Mouse (Mus musculus) midbrain, embryonic 13.5 days (tissue): ENCODE measurements at regions not wholly inside any gene's neighbourhood (a gene's known extent, or its start where the extent isn't known, plus 50 kb on each side); places are given as distances from the start of the nearest gene placed in this dataset.
A peak's percentile ranks its signal among the peaks of the same experiment; 100 is the strongest.

Experiments
- ATAC-seq: fragments of 200-750 bp; cut with Nextera tagmentation; 2 replicates; pipeline ENCODE4 v1.8.0; 2017; ENCODE audit warnings: mild to moderate bottlenecking, moderate TSS enrichment, moderate library complexity
- H3K27ac ChIP-seq: fragments of 300-500 bp; sonication (generic); 2 replicates; pipeline ENCODE4 v1.5.1; 2015; ENCODE audit warnings: inconsistent platforms, mild to moderate bottlenecking, moderate library complexity
- H3K27me3 ChIP-seq: fragments of 300-500 bp; sonication (generic); 2 replicates; pipeline ENCODE4 v1.6.1; 2015; ENCODE audit warnings: mild to moderate bottlenecking, inconsistent platforms
- H3K36me3 ChIP-seq: fragments of 300-500 bp; sonication (generic); 2 replicates; pipeline ENCODE4 v1.6.1; 2015; ENCODE audit warnings: mild to moderate bottlenecking, inconsistent platforms
- H3K4me1 ChIP-seq: fragments of 300-500 bp; sonication (generic); replicated peaks from 2 replicates; pipeline ENCODE4 v1.6.1; 2015; ENCODE audit warnings: inconsistent platforms
- H3K4me2 ChIP-seq: fragments of 300-500 bp; sonication (generic); replicated peaks from 2 replicates; pipeline ENCODE4 v1.6.1; 2015; ENCODE audit warnings: moderate library complexity, mild to moderate bottlenecking, inconsistent platforms
- H3K4me3 ChIP-seq: fragments of 300-500 bp; sonication (generic); replicated peaks from 2 replicates; pipeline ENCODE4 v1.5.1; 2015; ENCODE audit warnings: mild to moderate bottlenecking, inconsistent platforms
- H3K9ac ChIP-seq: fragments of 300-500 bp; sonication (generic); replicated peaks from 2 replicates; pipeline ENCODE4 v1.6.1; 2015; ENCODE audit warnings: mild to moderate bottlenecking, inconsistent platforms
- H3K9me3 ChIP-seq: fragments of 300-500 bp; sonication (generic); 2 replicates; pipeline ENCODE4 v1.6.1; 2016; ENCODE audit warnings: mild to moderate bottlenecking, inconsistent platforms
- WGBS: fragments of 180-500 bp; shearing (Covaris S2); methylation state at CpG from one replicate; pipeline ENCODE4 v1.1.7; 2015; 5-methylcytosine and 5-hydroxymethylcytosine counted together

DNA sequence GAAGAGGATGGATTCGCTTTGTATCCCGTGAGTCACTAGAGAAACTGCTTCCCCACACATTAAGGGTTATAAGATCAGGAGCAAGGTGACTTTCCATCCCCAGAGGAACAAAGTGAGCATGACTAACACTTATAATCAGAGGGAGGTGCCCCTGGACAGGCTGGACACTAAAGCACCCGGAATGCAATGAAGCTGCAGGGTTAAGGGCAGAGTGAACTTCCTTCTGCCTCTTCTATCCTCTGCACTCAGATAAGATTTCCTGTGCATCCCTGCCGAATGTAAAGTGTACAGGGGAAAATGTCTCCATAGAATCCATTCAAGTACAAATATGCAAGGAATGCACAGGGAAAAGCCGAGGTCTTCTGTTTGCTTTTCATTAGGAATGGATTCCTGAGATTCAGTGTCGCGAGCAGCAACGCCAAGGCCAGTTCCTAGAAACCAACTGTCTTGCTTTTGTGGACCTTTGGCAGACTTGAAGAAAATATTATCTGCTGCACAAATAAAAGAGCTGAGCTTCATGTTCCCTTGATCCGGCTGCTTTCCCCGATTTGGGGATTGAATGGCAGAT lies 58.5 kb upstream of the Fbxl7 start:
- no peak for ATAC-seq
- Histone ChIP-seq H3K4me3 (no peak overlapping the region), H3K4me1 (peaks cover 9% of the 10 kb centered on the region), H3K27ac (no peak overlapping the region), H3K27me3 (no peaks in the 10 kb centered on the region), H3K9me3 (no peaks in the 10 kb centered on the region), H3K36me3 (no peaks in the 10 kb centered on the region), H3K4me2 (peak overlapping the region; percentile 7; the same call in 1 of the 2 replicates), H3K9ac (no peak overlapping the region)
- 11% methylated on average over 10 of the region's 10 CpGs for WGBS

DNA sequence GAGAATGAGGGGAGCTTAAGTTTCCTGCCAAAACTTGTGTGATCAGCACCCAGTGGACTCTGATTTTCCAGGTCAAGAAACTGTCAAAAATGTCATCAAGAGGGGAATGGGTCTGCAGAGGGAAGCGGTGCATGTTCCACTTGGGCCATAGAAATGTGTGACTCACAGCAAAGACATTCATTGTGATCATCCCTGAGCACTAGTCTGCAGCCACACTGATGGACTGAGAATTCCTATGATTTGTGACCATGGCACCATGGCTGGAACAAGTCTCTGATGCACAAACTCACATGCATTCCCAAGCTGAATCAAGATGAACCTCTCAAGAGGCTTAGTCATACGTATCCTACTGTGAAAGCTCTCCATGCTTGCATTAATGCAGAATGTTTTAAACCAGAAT lies 63.6 kb upstream of the Fbxl7 start:
- H3K27ac ChIP-seq, result no peak overlapping the region
- peaks cover 2% of the 10 kb centered on the region for H3K4me1 ChIP-seq
- no peak for ATAC-seq
- H3K4me3 ChIP-seq, result no peak overlapping the region
- no peaks in the 10 kb centered on the region for H3K36me3 ChIP-seq
- H3K9ac ChIP-seq, result no peak overlapping the region
- no peak overlapping the region for H3K4me2 ChIP-seq
- WGBS, result 82% methylated on average over 2 of the region's 2 CpGs
- H3K27me3 ChIP-seq, result no peaks in the 10 kb centered on the region
- H3K9me3 ChIP-seq, result no peaks in the 10 kb centered on the region

DNA sequence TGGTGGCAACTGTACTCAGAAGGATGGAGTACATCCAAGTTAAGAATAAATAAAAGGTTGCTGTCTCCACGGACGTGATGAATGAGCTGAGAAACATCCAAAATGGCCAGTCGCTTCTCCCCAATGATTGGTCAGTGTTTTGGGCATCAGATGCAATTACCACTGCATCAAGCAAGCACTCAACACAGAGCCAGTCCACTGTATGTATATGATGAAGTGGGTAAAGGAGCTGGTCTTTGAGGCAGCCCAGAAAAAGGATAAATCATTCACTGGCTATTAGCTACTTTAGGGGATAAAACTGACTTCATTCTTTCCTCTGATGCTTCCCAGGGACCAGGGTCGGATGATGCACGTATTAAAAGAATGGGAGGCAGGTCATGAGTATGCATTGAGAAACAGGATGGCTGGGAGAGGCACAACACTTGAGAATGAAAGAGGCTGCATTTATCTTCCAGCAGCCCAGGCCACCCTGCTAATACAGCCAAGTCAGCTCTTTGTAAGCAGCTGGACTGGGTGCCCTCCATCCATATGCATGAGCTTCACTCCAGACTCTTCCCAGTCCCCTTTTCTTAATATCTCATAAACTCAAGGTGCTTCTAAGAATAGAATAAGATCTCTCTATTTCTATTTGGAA lies 73.1 kb upstream of the Fbxl7 start:
- ATAC-seq, result peak; percentile 80
- no peak overlapping the region; the same call in 1 of the 2 replicates for H3K27ac ChIP-seq

GRCm38 (mm10) chr15:26970770-26971169 lies 75.4 kb upstream of the Fbxl7 start:
- H3K4me1 ChIP-seq, result peaks cover 7% of the 10 kb centered on the region
- no peak for ATAC-seq
- no peak overlapping the region for H3K4me3 ChIP-seq
- no peak overlapping the region for H3K27ac ChIP-seq
- no peak overlapping the region for H3K9ac ChIP-seq
- H3K4me2 ChIP-seq, result no peak overlapping the region
- H3K9me3 ChIP-seq, result no peaks in the 10 kb centered on the region
- no peaks in the 10 kb centered on the region for H3K36me3 ChIP-seq
- 94% methylated on average over 1 of the region's 1 CpGs for WGBS
- no peaks in the 10 kb centered on the region for H3K27me3 ChIP-seq

More for the DNA sequence above, 73.1 kb upstream of the Fbxl7 start:
- H3K9ac ChIP-seq, result no peak overlapping the region
- no peaks in the 10 kb centered on the region for H3K36me3 ChIP-seq
- no peaks in the 10 kb centered on the region for H3K27me3 ChIP-seq
- WGBS, result 36% methylated on average over 5 of the region's 5 CpGs
- H3K9me3 ChIP-seq, result no peaks in the 10 kb centered on the region
- H3K4me3 ChIP-seq, result no peak overlapping the region
- no peak overlapping the region for H3K4me2 ChIP-seq
- peaks cover 7% of the 10 kb centered on the region for H3K4me1 ChIP-seq

DNA sequence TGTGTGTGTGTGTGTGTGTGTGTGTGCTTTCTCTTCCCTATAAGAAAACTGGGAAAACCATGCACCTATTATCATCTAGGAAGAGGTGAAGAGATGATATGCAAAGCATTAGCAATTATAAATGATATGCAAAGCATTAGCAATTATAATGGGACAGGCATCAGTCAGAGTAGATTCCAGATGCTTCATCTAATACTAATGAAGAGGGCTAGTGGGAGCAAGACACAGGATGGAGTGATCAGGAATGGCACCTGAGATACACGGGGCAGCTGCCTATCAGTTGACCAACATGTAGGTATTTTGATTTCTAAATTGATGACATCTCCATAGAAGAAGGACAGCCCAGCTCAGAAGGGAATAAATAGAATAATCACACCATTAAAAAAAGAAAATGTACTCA lies 97.7 kb upstream of the Fbxl7 start:
- no peak for ATAC-seq
- Histone ChIP-seq H3K4me3 (no peak overlapping the region), H3K4me2 (no peak overlapping the region), H3K27me3 (no peaks in the 10 kb centered on the region), H3K9ac (no peak overlapping the region), H3K4me1 (no peaks in the 10 kb centered on the region), H3K9me3 (no peaks in the 10 kb centered on the region), H3K36me3 (no peaks in the 10 kb centered on the region), H3K27ac (no peak overlapping the region)
- 55% methylated on average over 1 of the region's 1 CpGs for WGBS

- 89% methylated on average over 4 of the region's 4 CpGs for WGBS
- Histone ChIP-seq H3K27ac (no peak overlapping the region), H3K4me3 (no peak overlapping the region), H3K9me3 (no peaks in the 10 kb centered on the region), H3K9ac (no peak overlapping the region), H3K4me2 (no peak overlapping the region), H3K36me3 (no peaks in the 10 kb centered on the region), H3K4me1 (peaks cover 7% of the 10 kb centered on the region), H3K27me3 (no peaks in the 10 kb centered on the region)
- ATAC-seq, result no peak
Measured at GRCm38 (mm10) chr15:27009069-27009468, 113.7 kb upstream of the Fbxl7 start.

GRCm38 (mm10) chr15:27013906-27014658 lies 118.7 kb upstream of the Fbxl7 start:
- Histone ChIP-seq H3K9me3 (no peaks in the 10 kb centered on the region), H3K36me3 (no peaks in the 10 kb centered on the region), H3K4me3 (no peak overlapping the region), H3K27ac (peak overlapping the region; percentile 57), H3K4me1 (peaks cover 15% of the 10 kb centered on the region), H3K9ac (no peak overlapping the region), H3K4me2 (no peak overlapping the region), H3K27me3 (no peaks in the 10 kb centered on the region)
- peak; percentile 90 for ATAC-seq
- 16% methylated on average over 4 of the region's 4 CpGs for WGBS

- WGBS, result 13% methylated on average over 1 of the region's 1 CpGs
- no peaks in the 10 kb centered on the region for H3K27me3 ChIP-seq
- peaks cover 15% of the 10 kb centered on the region for H3K4me1 ChIP-seq
- peaks cover 3% of the 10 kb centered on the region; the same call in 1 of the 2 replicates for H3K9me3 ChIP-seq
- no peak overlapping the region for H3K9ac ChIP-seq
- 0 out of 2 replicates have a peak overlapping the region, but pooled peaks have one; percentile 5 for H3K27ac ChIP-seq
- H3K4me3 ChIP-seq, result no peak overlapping the region
- no peaks in the 10 kb centered on the region for H3K36me3 ChIP-seq
- no peak overlapping the region for H3K4me2 ChIP-seq
- ATAC-seq, result no peak
Measured at GRCm38 (mm10) chr15:27014659-27014974, 119.2 kb upstream of the Fbxl7 start.

DNA sequence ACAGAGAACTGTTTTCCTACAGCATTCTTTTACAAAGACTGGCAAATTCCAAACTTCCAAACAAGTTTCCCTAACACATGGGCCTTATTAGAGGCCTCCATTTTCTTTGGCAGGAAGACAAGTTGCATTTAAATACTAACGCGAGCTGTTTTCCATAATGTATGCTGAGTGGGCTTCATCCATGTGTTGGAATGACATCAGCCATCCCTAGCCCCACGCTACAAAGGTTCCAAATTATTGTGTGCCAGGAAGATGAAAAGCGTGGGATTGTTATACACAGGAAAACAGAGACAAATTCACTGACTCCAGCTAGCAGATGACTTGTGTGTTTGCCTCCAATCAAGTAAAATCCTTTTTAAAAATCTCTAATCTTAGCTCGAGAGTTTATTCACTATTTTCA lies 125.1 kb upstream of the Fbxl7 start:
- Histone ChIP-seq H3K4me1 (peaks cover 4% of the 10 kb centered on the region; the same call in 1 of the 2 replicates), H3K9me3 (peaks cover 3% of the 10 kb centered on the region; the same call in 1 of the 2 replicates), H3K4me2 (no peak overlapping the region), H3K27me3 (no peaks in the 10 kb centered on the region), H3K9ac (no peak overlapping the region), H3K27ac (no peak overlapping the region), H3K4me3 (no peak overlapping the region), H3K36me3 (no peaks in the 10 kb centered on the region)
- no peak for ATAC-seq
- 47% methylated on average over 5 of the region's 5 CpGs for WGBS

DNA sequence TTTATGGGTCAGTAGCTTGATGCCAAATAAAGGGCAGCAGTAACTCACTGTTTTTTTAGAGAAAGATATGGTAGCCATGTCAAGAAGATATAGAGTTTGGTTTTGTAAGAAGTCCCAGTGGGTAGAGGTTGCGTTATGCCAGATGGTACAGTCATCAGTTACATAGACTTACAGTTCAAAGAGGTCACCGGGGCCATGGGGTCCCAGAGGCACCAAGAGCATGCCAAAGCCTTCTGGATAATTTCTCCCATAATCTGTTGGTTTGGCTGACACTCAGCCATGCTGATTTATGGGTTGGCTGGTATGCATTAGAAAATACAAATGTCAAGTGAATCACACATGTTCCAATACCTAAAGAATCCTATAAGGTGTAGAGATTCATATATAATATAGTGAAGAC lies 137.9 kb upstream of the Fbxl7 start:
- no peak for ATAC-seq
- H3K27me3 ChIP-seq, result no peaks in the 10 kb centered on the region
- WGBS, result 98% methylated on average over 2 of the region's 2 CpGs

GRCm38 (mm10) chr15:27043788-27044187 lies 148.4 kb upstream of the Fbxl7 start:
- no peak for ATAC-seq
- H3K4me1 ChIP-seq, result no peaks in the 10 kb centered on the region
- 82% methylated on average over 4 of the region's 4 CpGs for WGBS

More for the DNA sequence above, 137.9 kb upstream of the Fbxl7 start:
- H3K9me3 ChIP-seq, result no peaks in the 10 kb centered on the region
- H3K4me3 ChIP-seq, result no peak overlapping the region
- H3K27ac ChIP-seq, result no peak overlapping the region
- no peaks in the 10 kb centered on the region for H3K36me3 ChIP-seq
- H3K4me1 ChIP-seq, result no peaks in the 10 kb centered on the region
- H3K4me2 ChIP-seq, result no peak overlapping the region
- no peak overlapping the region for H3K9ac ChIP-seq

GRCm38 (mm10) chr15:27050673-27051072 lies 155.3 kb upstream of the Fbxl7 start:
- no peaks in the 10 kb centered on the region for H3K9me3 ChIP-seq
- WGBS, result 89% methylated on average over 2 of the region's 2 CpGs
- no peak for ATAC-seq
- no peak overlapping the region for H3K9ac ChIP-seq
- H3K4me1 ChIP-seq, result no peaks in the 10 kb centered on the region
- H3K27me3 ChIP-seq, result no peaks in the 10 kb centered on the region
- H3K4me3 ChIP-seq, result no peak overlapping the region
- H3K27ac ChIP-seq, result no peak overlapping the region
- H3K36me3 ChIP-seq, result no peaks in the 10 kb centered on the region
- H3K4me2 ChIP-seq, result no peak overlapping the region

More at GRCm38 (mm10) chr15:27043788-27044187, 148.4 kb upstream of the Fbxl7 start:
- Histone ChIP-seq H3K27me3 (no peaks in the 10 kb centered on the region), H3K36me3 (no peaks in the 10 kb centered on the region), H3K27ac (no peak overlapping the region), H3K9me3 (no peaks in the 10 kb centered on the region), H3K4me3 (no peak overlapping the region), H3K4me2 (no peak overlapping the region), H3K9ac (no peak overlapping the region)
